Mouse (Mus musculus) urinary bladder, postnatal 14 days (tissue): Measurements from ENCODE around the gene Syna.
A peak's percentile ranks its signal among the peaks of the same experiment; 100 is the strongest.

Experiments
- DNase-seq: peaks from one replicate; pipeline ENCODE4 v3.0.0; 2021; ENCODE audit warnings: low spot score

Syna gene

DNA sequence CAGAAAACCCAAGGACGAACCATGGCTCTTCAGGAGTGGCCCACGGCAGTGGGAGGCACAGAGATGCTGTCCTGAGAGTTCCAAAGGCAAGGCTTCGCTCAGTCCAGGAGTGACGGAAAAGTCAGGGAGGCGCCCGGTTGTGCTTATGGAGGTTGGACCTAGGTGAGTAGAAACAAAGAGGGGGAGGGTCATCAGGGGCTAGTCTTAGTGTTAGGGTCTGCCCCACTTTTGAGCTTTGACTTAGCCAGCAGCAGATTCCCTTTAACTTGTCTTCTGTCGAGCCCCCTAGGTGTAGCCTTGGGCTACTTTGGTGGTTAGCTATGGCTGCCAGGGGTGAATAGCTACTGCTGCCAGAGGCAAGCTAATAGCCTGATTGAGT, at the start of gene Syna:
Syna (minus strand) TSS at position 101 of the 379 bp plus-strand sequence.
- DNase-seq: no peak

DNA sequence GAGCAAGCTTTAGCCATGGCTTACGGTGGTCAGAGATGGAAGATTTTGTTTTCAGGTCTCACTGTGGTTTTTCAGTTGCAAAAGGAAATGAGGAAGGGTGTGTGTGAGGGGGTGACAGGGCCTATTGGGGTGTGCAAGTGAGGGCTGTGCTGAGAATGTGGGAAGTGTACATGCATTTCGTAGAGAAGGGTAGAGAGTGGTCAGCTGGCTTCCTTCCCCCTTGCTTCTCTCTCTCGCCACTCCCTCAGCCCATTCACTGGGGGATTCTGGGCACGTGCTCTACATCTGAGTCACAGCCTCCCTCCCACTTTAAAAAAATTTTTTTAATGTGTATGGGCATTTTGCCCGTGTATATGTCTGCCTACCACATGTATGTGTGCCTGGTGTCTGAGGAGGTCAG, 47.1 kb upstream of the Syna start:
- DNase-seq: no peak

DNA sequence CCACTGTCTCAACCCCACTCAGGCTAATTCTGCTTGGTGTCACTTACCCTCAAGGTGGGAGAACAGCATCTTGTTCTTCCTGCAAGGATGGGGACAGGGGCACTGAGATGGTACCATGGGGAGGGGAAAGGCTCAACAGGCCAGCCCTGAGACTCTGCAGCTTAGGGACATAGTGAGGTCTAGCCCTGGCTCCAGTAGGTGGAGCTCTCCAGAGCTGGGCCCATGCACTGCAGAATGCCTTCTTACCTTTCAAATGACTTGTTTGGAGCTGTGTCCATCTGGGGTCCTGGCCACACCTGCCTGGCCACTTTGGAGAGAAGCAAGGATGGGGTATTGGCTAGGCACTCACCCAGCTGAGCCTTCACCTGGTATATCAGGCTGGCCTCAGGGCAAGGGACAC, 46.3 kb upstream of the Syna start:
- no peak for DNase-seq

DNA sequence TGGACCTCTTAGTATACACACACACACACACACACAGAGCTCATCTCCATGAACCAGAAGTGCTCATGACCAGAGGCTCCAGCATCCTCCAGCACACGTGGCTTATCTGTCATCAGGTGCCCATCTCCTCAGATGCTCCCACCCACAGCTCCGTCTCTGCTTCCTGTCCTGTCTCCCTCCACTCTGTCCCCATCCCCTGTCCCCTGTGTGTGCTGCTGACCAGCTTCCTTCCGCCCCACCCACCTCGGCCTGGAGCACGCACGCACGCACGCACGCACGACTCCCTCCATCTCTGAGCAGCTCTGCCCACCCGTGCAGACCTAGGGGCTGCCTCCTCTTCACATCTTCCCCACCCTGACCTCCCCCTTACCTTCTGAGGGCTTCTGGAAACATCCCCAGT, 44.4 kb upstream of the Syna start:
- no peak for DNase-seq

DNA sequence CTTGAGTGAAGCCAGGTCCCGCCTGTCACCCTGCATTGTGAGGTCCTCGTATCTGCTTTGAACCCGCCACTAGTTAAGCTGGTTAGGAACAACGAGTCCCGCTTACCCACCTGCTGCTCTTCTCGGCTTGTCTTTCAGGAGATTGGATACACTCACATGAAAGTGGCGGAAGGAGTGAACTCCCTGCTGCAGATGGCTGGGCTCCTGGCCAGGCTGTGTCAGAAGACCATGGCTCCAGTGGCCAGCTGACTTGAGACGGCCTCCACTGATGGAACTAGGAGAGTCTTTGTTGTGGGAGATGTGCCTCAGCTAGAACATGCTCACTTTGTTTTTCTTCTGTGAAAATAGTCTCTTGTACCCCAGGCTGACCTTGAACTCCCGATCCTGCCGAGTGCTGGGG, 37.7 kb upstream of the Syna start:
- no peak for DNase-seq

DNA sequence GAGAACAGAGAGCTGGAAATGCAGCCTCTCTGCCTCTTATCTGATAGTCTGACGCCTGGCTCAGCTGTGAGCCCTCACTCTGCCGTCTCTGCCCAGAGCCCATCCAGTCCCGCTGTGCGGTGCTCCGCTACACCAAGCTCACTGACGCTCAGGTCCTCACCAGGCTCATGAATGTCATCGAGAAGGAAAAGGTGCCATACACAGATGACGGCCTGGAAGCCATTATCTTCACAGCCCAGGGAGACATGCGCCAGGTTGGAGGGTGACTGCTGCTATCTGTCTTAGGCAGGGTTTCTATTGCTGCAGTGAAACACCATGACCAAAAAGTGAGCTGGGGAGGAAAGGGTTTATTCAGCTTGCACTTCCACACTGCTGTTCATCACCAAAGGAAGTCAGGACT, 33.1 kb upstream of the Syna start:
- no peak for DNase-seq

DNA sequence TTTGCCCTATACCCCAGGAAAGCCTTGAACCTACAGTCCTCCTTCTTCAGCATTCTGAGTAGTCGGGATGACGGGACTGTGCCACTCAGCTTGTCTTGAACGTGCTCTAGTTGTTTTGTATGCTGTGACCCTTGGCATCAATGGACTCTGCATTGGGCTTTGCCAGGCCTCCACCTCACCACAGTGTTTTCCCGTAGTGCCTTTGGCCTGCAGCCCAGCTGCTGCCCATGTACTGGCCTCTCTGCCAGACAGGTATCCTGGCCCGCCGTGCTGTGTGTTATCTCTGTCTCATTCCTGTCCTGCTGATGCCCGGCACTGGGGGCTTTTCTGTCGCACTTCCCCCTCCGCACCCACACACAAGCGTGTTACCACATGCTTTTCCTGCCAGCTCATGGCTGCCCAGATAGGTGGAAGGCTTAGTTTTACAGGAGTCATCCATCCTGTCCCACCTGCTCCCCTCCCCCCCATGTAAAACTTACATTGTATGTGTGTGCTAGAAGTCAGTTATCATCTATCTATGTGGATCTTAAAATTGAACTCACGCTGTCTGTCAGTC, 32.1 kb upstream of the Syna start:
- DNase-seq: peak; percentile 41

DNA sequence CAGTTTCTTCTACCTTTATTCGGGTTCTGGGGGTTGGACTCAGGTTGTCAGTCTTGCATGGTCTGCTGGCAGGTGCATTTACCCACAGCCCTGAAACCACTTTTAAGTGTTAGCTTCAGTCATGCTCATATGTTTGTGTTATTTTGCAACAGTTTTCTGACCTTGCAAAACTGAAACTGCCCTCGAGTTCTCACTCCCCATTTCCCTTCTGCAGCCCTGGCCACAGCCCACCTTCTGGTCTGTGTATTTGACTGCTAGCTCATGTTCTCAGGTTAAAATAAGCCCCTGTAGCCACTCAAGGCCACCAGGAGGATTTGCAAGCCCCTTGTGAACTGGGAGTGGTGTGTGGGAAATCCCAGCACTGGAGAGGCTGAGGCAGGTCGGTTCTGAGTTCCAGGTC, 29.9 kb upstream of the Syna start:
- DNase-seq: no peak

DNA sequence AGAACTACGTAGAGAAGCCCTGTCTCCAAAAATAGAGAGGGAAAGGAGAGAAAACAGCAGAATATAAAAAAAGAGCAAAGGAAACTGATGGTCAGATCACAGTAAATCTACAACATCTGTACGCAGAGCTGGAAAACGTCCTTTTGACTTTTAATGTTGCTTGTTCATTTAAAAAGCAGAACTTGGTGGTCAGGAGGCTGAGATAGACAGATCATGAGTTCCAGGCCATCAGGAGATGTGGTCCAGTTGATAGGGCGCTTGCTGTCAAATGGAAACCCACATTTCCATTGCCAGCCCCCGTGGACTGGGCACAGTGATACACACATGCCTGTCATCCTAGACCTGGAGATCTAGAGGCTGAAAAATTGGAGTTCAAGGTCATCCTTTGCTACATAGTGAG, 24.8 kb upstream of the Syna start:
- no peak for DNase-seq

DNA sequence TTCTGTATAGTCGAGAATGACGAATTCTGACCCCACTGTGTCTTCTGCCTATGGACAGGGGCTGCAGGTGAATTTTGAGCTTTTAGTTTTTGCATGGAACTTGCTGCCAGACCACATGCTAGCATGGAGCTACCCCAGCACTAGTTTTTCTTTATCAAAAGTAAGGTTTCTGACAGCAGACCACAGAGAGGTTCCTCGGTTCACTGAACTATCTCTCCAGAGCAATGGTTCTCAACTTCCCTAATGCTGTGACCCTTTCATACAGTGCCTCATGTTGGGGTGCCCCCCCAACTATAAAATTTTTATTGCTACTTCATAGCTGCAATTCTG, 23.9 kb upstream of the Syna start:
- no peak for DNase-seq

DNA sequence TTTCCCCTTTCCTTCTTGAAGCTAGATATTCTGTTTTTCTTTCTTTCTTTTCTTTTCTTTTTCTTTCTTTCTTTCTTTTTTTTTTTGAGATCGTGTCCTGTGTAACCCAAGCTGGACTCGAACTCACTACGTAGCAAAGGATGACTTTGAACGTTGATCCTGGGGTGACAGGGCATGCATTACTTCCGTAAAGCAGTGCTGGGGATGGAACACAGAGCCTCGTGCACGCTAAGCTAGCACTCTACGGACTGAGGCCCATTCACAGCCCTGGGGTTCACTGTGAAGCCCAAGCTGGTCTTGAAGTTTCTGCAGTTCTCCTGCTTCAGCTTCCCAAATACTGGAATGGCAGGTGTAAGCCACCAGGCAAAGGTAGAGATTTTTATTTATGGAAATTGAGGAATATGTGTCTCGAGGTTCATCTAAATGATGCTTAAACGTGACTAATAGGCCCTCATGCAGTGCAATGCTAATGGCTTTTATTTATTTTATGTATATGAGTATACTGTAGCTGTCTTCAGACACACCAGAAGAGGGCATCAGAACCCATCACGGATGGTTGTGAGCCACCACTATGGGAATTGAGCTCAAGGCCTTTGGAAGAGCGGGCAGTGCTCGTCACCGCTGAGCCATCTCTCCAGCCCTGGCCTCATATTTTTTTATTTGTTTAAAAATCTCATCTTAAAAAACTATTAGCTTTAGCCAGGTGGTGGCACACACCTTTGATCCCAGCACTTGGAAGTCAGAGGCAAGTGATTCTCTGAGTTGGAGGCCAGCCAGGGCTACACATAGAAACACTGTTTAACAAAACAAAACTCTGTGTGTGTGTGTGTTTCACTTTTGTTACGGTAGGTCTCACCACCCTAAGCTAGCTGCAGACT, 23.3 kb upstream of the Syna start:
- no peak for DNase-seq

DNA sequence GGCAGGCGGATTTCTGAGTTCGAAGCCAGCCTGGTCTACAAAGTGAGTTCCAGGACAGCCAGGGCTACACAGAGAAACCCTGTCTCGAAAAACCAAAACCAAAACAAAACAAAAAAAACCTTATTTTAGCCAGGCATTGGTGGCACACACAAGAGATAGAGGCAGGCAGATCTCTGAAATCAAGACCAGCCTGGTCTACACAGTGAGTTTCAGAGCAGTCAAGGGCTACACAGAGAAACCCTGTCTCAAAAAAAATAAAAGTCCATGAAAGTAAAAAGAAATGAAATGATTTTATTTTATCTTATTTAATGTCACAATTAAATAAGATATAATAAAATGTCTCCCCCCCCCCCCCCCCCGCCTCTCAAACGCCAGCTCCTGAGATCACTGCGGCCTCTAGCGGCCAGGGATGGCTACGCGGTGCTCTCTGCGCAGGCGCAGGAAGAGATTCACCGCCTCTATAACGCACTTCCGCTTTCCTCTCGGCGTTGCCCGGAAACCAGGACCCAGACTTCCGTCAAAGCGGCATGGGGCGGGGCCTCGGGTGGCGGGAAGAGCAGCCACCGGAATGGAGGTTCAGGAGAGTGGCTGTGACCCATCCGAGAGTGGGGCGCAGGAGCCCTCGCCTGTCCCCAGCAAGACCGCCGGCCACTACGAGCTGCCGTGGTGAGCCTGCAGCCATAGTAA, 22.4 kb upstream of the Syna start:
- peak; percentile 97 for DNase-seq

DNA sequence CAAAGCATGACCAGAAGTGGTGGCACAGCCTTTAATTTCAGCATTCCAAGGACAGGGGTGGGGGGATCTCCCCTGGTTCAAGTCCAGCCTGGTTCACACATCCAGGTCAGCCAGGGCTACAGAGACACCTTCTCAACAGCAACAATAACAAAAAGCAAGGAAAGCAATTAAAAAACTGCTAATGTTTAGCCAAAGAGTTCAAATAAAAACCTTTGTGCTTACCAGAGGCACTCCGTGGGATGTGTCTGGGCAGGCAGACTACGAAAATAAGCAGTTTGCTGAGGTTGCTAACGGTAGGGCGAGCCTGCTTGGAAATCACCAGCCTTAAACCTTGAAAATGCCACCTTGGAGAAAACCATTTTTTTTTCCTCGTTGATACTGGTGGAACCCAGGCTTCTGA, 21.2 kb upstream of the Syna start, which contains the start of gene Rfc2:
Rfc2 (plus strand) TSS at position 221 of the 400 bp plus-strand sequence.
- peak; percentile 50 for DNase-seq

DNA sequence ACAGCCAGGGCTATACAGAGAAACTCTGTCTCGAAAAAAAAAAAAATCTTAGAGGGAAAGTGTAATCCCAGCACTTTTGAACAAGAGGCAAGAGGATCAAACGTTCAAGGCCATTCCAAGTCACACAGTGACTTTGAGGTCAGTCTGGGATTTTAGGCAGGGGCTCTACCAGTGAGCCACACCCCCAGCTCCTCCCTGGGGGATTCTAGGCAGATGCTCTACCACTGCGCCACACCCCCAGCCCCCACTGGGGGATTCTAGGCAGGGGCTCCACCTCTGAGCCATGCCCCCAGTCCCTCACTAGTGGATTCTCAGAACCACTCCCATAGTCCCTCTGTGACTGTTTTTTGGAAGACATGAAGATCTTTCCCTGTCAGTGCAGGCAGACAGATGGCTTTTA, 19.2 kb upstream of the Syna start:
- no peak for DNase-seq

DNA sequence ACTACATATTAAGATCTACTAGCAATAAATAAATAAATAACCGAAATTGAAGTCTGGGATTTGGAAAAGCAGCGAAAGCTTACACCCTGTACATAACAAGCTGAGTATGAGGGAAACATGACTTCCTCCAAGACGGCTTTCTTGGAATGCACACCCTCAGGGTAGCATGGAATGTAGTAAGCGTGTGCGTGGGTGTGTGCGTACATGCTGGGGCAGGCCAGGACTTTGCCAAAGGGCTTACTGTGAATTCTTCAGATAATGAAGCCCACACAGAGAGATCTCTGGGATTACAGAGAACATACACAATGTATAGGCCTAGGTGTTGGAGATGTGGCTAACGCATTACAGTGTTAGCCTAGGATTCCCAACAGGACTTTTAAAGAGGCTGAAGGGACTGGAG, 17.6 kb upstream of the Syna start:
- peak; percentile 70 for DNase-seq

DNA sequence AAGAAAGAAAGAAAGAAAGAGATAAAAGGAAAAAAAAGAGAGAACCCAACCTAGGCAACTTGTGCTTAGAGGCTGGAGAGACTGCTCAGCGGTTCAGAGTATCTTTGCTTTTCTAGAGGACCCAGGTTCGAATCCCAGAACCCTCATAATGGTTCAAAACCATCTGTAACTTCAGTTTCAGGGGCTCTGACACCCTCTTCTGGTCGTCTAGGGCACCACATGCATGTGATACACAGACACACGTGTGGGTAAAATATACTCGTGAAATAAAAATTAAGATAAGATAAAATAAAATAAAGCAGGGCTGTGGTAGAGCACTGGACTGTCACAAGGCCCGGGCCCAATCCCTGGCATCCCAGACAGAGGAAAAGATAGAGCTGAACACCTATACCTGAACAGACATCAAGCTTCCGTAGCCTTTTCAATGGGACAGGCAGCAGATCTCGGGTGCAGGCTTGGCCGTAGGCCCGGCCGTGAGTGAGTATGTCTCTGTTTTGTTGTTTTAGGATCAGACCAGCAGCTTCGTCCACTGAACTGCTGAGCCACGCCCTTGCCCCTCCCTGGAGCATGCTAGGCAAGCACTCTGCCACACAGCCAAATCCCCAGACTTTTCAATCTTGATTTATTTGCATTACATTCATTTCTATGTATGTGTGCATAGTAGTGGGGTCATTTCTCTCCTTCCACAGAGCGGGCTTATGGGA, 16.7 kb upstream of the Syna start:
- DNase-seq: peak; percentile 72

DNA sequence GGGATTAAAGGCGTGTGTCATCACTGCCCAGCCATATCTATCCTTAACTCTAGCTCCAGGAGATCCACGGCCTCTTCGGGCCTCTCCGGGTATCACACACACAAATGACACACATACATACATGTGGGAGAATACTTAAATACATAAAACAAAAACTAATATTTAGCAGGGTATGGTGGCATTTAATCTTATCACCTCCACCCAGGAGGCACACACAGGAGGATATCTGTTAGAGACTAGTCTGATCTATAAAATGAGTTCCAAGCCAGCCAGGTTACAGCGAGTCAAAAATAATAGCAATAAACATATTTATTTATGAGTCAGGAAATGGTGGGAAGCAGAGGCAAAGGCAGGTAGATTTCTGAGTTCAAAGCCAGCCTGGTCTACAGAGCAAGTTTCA, 15.9 kb upstream of the Syna start:
- no peak for DNase-seq

DNA sequence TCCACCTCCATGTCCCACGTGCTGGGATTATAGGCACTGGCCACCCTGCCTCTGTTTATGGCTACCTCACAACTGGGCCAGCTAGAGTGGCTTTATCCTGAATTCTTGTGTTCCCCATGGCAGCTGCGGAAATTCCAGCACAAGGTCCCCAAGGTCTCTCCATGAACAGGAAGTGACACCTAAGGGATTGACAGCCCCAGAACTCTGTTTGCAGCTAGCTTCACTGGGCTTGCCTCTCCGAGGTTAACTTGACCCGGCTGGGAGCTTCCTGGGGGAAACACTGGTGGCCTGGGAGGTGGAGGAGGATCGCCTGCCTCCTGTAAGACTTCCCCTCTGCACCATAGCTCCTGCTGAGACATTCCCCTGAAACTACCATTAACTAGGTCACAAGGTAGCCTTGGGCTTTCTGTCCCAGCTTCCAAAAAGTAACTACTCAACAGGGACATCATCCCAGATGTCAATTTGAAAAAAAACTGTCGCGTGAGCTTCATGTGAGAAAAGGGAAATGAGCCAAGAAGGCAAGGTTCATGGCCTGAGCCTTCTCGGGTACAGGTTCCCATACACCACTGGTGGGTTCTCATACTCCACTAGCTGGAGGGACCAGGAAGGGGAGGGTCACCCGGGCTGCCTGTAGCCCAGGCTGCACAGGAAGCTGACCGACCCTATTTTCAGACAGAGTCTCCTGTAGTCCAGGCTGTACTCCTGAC, 12.7 kb upstream of the Syna start:
- DNase-seq: no peak

DNA sequence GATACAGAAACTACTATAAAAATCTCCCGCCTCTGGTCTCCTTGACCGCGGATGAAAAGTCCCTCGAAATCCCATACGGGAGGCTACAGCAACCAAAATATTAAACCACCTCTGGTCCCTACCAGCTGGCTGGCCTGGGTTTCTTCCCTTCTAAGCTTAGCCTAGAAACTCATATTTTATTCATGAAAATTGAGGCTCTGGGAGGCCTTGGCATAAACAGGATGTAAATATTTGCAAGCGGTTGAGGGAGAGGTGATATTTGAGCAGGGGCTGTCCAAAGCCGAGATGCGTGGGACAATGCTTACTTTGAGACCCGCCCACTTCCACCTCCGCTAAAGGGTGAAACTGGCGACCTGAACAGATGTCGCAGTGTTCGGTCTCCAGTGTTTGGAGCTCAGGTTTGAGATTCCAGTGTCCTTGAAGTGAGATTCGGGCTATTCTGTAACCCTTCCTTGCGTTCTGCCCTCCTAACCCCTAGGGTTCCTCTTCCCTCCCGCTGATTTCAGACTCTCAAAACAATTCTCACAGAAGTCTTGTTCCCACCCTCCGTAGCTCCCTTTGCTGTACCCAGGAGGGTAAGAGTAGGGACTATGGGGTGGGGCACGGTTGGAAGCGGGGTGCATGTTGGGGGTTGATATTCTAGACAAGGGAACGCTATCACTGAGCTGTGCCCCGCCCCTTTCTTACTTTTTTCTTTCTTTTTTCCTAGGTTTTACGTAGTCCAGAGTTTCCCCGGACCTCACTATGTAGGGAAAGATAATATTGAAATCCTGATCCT, 11.9 kb upstream of the Syna start:
- DNase-seq: peak; percentile 59

DNA sequence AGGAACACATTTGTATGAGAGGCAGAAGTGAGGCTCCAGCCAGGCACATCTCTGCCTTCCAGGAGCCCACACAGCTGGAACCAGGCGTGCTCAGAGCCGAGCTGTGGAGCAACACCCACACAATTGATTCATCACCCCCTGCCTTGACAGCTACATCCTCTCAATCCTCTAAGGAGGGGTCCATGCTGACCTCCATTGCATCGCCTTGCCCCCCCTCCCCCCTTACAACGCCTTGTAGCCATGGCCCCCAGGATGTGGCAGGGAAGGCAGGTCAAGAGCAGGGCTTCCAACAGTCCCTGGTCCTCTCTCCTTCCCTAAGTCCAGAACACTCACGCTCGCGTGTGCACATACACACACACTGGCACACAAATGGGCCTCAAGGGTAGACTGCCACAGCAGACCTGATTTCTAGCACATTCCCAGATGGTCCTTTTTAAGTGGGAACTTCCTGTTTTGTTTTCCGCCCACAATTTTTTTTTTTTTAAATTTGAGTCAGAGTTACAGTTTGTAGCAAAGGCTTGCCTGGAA, 9.1 kb upstream of the Syna start:
- no peak for DNase-seq

DNA sequence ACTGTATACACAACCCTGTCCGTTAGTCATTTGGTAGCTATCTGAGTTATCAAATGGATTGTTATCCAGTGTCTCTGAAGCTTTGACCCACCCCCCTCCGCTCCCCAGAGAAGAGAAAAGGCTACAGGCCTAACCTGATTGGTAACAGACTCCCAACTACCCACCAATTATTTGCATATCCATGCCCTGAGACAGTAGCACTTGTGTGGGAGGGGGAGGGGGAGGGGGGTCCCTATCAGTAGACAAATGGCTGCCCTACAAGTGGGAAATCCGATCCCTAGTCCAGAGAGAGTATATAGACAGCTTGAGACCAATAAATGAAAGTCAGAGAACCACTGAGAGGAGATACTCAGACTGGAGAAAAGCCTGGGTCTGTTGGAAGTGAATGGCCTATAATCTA, 8.1 kb upstream of the Syna start:
- no peak for DNase-seq
